Mouse (Mus musculus) midbrain, embryonic 11.5 days (tissue): ENCODE data around the gene Scube3. TPM values are rescaled to one million over a fixed set of nuclear protein-coding genes. Genes with fewer than 3 reads are reported as not detected.
A peak's percentile ranks its signal among the peaks of the same experiment; 100 is the strongest.

ENCODE experiments used
- ATAC-seq: fragments of 200-750 bp; cut with Nextera tagmentation; 2 replicates; pipeline ENCODE4 v1.8.0; 2017; ENCODE audit warnings: moderate TSS enrichment, moderate library complexity; ENCODE audit not compliant: low FRiP score
- DNase-seq: peaks from one replicate; pipeline ENCODE4 v3.0.0; 2015; ENCODE audit warnings: low spot score; ENCODE audit errors: missing footprints
- H3K27ac ChIP-seq: fragments of 300-500 bp; sonication (generic); 2 replicates; pipeline ENCODE4 v1.5.1; 2014; ENCODE audit warnings: low read depth, low read length
- H3K27me3 ChIP-seq: fragments of 300-500 bp; sonication (generic); 2 replicates; pipeline ENCODE4 v1.6.1; 2014; ENCODE audit warnings: mild to moderate bottlenecking, low read length, moderate library complexity, mixed read lengths; ENCODE audit not compliant: control insufficient read depth, insufficient read depth
- H3K36me3 ChIP-seq: fragments of 300-500 bp; sonication (generic); 2 replicates; pipeline ENCODE4 v1.6.1; 2014; ENCODE audit warnings: mild to moderate bottlenecking, low read length, moderate library complexity, mixed read lengths; ENCODE audit not compliant: control insufficient read depth, insufficient read depth
- H3K4me1 ChIP-seq: fragments of 300-500 bp; sonication (generic); 2 replicates; pipeline ENCODE4 v1.6.1; 2014; ENCODE audit warnings: low read length; ENCODE audit not compliant: control insufficient read depth, insufficient read depth
- H3K4me2 ChIP-seq: fragments of 300-500 bp; sonication (generic); 2 replicates; pipeline ENCODE4 v1.6.1; 2014; ENCODE audit warnings: mild to moderate bottlenecking, moderate library complexity
- H3K4me3 ChIP-seq: fragments of 300-500 bp; sonication (generic); 2 replicates; pipeline ENCODE4 v1.5.1; 2014; ENCODE audit warnings: low read depth, low read length
- H3K9ac ChIP-seq: fragments of 300-500 bp; sonication (generic); 2 replicates; pipeline ENCODE4 v1.6.1; 2014; ENCODE audit warnings: low read length
- H3K9me3 ChIP-seq: fragments of 300-500 bp; sonication (generic); 2 replicates; pipeline ENCODE4 v1.6.1; 2016; ENCODE audit warnings: low read length; ENCODE audit not compliant: control insufficient read depth
- WGBS: fragments of 180-500 bp; shearing (Covaris S2); extraction: QIAGEN DNeasy Blood & Tissue Kit; methylation state at CpG from one replicate; pipeline ENCODE4 v1.1.7; 2014; 5-methylcytosine and 5-hydroxymethylcytosine counted together
- polyA plus RNA-seq: library from polyadenylated mRNA; unstranded; fragments of >200 nt; fragmentation: Nextera tagmentation; extraction: Ambion mirVana; gene quantifications from 2 replicates; pipeline ENCODE4 v1.2.1, GENCODE M21; 2014

Gene Scube3
- polyA plus RNA-seq, 1 experiment from 2014 or later: 10.2 TPM

DNA sequence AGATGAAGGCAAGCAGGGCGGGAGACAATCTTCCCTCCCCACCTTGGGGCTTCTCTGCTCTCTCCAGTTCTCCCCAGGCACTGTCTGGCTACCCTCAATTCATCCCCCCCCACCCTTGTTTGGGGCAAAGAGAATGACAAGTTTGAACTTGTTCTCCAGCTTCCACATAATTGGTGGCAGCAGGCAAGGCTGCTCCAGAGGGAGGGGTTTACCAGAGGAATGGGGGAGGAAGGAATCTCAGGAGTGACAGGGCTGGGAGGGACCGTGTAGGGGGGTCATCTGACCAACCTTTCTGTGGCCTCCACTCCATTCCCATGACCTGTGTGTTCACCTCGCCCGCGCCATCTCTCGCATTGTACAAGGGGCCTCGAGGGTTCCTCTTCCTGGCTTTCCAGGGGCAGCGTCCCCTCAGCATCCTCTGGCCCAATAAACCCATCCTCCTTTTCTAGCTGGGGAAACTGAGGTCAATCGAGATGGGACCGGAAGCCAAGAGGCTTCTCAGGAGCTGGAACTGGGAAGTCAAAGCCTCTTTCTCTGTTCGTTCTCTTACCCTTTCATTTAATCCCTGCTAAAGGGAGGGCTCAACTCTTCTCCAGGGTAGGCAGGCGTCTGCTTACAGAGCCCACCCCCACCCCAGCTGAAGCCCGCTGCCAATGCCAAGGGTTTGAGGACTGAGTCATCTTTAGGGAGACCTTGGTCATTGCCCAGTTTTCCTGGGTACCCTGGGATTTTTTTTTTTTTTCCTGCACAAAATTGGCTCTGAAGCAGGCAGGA, 1.3 kb upstream of the Scube3 start:
- ATAC-seq: no peak
- H3K27me3 ChIP-seq: no peaks in the 10 kb centered on the region
- H3K9ac ChIP-seq: peak overlapping the region; percentile 93
- H3K4me3 ChIP-seq: no peak overlapping the region
- DNase-seq: peak; percentile 92
- no peaks in the 10 kb centered on the region for H3K36me3 ChIP-seq
- WGBS: 14% methylated on average over 13 of the region's 13 CpGs
- peak overlapping the region; percentile 97 for H3K27ac ChIP-seq
- peaks cover 43% of the 10 kb centered on the region for H3K4me1 ChIP-seq
- H3K4me2 ChIP-seq: no peak overlapping the region; the same call in none of the 2 replicates
- H3K9me3 ChIP-seq: no peaks in the 10 kb centered on the region

DNA sequence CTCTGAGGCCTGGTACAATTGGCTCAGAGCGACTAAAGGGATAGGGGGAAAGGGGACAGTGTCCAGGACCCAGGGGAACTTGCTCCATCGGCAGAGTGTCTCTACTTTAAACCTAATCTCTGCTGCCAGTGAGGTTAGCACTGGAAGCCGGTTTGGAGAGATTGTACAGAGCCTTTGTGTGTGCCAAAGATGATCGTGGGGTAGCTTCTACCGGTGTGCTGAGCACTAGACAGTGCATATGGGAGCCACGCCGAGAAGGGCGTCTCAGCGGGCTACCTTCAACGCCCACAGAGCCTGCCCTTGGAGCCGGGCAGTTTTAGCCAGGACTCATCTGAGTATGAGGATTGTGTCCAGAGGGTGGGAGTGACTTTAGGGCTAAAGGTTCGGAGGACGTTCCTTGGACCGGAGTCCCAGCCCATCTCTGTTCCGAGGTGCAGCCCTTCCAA, 713 bp upstream of the Scube3 start:
- peak; percentile 96 for DNase-seq

DNA sequence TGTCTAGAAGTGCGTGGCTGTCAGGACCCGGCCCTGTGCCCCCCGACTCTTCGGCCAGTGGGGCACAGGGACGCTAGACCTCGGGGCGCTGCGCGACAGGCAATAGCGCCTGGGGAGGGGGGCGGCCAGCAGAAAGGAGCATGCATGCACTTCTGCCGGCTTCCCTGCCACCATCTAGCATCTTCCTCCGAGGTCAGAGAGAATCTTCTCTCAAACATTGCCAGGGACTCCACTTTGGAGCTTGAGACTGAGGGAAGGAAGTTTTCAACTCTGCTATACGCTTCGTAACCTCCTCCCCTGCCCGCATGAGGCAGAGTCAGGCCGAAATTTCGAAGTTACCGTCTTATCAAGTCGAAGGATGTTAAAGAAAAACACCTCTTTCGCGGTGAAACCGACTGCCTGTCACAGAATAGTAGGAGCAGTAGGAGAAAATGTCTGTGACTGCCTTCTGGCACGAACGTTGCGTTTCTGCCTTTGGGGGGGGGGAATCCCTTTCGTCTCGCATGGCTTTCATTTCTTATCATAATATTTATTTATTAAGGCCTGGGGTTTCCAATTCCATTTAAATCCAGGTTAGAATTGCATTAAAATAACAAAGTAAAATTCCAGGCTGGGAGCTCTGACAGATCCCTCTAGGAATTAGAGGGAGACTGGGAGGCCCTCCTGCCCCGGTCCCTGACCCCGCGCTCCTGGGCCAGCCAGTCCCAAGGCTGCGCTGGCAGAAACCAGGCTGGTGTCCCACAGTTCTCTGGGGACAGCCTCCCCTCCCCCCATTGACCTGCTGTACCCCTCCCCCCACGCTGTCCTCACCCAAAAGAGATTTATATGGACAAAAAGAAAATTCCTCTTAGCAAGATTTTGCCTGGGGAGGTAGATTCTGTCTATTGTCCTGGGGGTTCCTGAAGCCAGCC, 1.0 kb downstream of the Scube3 start:
- no peaks in the 10 kb centered on the region for H3K9me3 ChIP-seq
- no peaks in the 10 kb centered on the region for H3K36me3 ChIP-seq
- DNase-seq (peak; percentile 94), ATAC-seq (no peak; the same call in 1 of the 2 replicates)
- H3K27ac ChIP-seq: peak overlapping the region; percentile 97
- H3K4me1 ChIP-seq: peaks cover 59% of the 10 kb centered on the region
- H3K27me3 ChIP-seq: no peaks in the 10 kb centered on the region
- peak overlapping the region; percentile 90 for H3K4me2 ChIP-seq
- 0% methylated on average over 33 of the region's 33 CpGs for WGBS
- H3K4me3 ChIP-seq: peak overlapping the region; percentile 83
- peak overlapping the region; percentile 93 for H3K9ac ChIP-seq

More for the DNA sequence above, 713 bp upstream of the Scube3 start:
- Histone ChIP-seq H3K4me3 (peak overlapping the region; percentile 83), H3K27ac (peak overlapping the region; percentile 97), H3K27me3 (no peaks in the 10 kb centered on the region), H3K9me3 (no peaks in the 10 kb centered on the region), H3K9ac (peak overlapping the region; percentile 93), H3K36me3 (no peaks in the 10 kb centered on the region), H3K4me1 (peaks cover 49% of the 10 kb centered on the region), H3K4me2 (peak overlapping the region; percentile 90)
- peak; percentile 39 for ATAC-seq
- under 1% methylated on average over 15 of the region's 15 CpGs for WGBS

DNA sequence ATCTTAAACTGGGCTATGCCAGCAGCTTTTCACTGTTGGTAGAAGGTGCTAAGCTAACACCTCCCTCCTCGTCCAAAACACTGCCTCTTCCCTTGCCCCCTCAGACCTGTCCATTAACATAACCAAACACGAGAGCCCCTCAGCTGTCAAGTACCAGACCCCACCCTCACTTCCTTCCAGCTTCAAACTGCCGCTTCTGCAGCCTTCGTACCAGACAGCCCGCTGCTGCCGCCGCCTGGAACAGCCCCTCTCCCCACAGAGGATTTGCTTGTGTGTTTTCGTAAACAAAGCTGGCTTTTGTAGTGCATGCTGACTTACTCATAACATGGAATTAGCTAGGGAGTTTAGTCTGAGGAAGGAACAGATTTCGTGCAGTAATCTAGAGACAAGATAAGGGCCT, 1.8 kb downstream of the Scube3 start:
- Histone ChIP-seq H3K36me3 (no peaks in the 10 kb centered on the region), H3K27me3 (no peaks in the 10 kb centered on the region), H3K27ac (peak overlapping the region; percentile 6; the same call in 1 of the 2 replicates), H3K4me3 (peak overlapping the region; percentile 83), H3K9ac (peak overlapping the region; percentile 46), H3K4me1 (peaks cover 59% of the 10 kb centered on the region), H3K4me2 (peak overlapping the region; percentile 90), H3K9me3 (no peaks in the 10 kb centered on the region)
- 1% methylated on average over 9 of the region's 9 CpGs for WGBS
- ATAC-seq (no peak), DNase-seq (peak; percentile 88)

DNA sequence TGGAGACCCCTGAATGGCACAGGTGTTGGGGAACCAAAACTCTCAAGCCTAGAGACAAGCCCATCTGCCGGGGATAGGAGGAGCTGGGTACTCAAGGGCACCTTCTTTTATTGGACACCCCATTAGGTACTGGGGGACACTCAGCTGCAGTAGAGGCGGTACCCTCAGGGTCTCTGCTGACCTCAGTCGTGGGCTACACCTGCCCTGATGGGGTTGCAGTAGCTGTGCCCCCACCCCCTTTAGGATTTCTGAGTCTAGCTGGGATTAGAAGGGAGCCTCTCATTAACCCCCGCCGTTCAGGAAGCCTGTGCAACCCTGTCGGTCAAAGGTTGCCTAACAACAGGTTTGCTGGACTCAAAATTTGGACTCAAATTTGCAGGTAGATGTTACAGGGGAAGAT, 2.3 kb downstream of the Scube3 start:
- peak overlapping the region; percentile 90 for H3K4me2 ChIP-seq
- no peaks in the 10 kb centered on the region for H3K36me3 ChIP-seq
- H3K9me3 ChIP-seq: no peaks in the 10 kb centered on the region
- H3K27ac ChIP-seq: peak overlapping the region; percentile 6; the same call in 1 of the 2 replicates
- H3K27me3 ChIP-seq: no peaks in the 10 kb centered on the region
- H3K4me3 ChIP-seq: peak overlapping the region; percentile 83
- peaks cover 61% of the 10 kb centered on the region for H3K4me1 ChIP-seq
- 1% methylated on average over 6 of the region's 6 CpGs for WGBS
- ATAC-seq (no peak), DNase-seq (peak; percentile 91)
- H3K9ac ChIP-seq: peak overlapping the region; percentile 46

DNA sequence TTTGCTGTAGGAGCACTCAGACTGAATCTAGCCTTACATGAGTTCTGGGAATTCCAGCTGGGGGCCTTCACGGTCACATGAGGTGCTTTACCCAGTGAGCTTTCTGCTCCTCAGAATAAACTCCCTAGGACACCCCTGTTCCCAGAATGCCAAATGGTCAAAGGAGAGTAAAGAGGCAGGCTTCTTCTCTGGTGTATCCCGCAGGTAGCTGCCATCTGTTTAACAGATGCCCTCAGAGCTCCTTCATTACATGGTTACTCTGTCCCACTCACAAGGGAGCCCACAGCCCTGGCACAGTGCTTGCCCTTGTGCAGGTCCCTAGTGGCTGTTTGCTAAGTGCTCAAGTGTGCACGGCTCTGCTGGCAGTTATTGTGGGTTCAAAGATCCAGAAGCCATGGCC, 6.3 kb downstream of the Scube3 start:
- no peak overlapping the region for H3K4me2 ChIP-seq
- WGBS: 83% methylated on average over 3 of the region's 3 CpGs
- no peak overlapping the region for H3K9ac ChIP-seq
- H3K9me3 ChIP-seq: no peaks in the 10 kb centered on the region
- DNase-seq: no peak
- H3K4me1 ChIP-seq: peaks cover 40% of the 10 kb centered on the region
- no peaks in the 10 kb centered on the region for H3K27me3 ChIP-seq
- no peak overlapping the region for H3K4me3 ChIP-seq
- H3K36me3 ChIP-seq: no peaks in the 10 kb centered on the region
- ATAC-seq: no peak
- H3K27ac ChIP-seq: no peak overlapping the region

DNA sequence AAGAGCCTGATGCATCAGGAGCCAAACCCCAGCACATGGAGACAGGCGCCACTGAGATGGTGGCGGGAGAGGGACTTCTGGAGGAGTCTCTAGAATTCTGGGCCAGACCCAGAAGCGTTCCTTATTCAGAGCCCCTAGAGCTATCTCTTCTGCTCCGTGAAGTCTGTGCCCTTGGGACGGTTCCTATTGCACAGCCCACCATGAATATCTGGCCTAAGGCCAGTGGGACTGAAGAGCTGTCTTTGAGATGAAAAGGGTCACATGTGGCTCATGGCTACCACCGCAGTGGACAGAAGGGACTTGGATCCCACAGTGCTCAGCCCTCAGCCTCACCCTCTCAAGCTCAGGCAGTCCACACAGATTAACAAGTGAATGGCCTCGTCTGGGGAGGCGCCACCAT, 7.8 kb downstream of the Scube3 start:
- Histone ChIP-seq H3K36me3 (0 out of 2 replicates have a peak, but pooled peaks cover 2% of the 10 kb centered on the region), H3K27me3 (no peaks in the 10 kb centered on the region), H3K4me1 (peaks cover 27% of the 10 kb centered on the region), H3K4me2 (no peak overlapping the region), H3K4me3 (no peak overlapping the region), H3K9me3 (no peaks in the 10 kb centered on the region), H3K27ac (no peak overlapping the region), H3K9ac (no peak overlapping the region)
- no peak for DNase-seq
- 74% methylated on average over 8 of the region's 8 CpGs for WGBS
- ATAC-seq: no peak

DNA sequence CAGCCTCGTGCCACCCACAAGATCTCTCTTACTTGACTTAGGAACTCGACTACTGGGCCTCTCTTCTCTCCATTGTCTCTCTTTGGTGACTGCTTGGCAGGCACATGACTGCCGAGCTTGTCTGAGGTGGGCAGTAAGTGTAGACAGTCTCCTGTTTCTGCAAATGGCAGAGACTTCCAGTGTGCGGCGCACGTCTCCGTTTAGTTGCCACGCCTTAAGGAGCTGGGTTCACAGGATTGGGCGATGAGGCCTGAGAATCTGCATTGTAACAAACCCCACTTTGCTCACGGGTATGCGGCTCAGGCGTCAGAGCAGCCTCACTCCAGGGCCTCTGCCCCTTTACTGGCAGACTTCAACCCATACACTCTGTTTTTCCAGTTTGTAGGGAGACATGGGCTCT, 8.5 kb downstream of the Scube3 start:
- H3K36me3 ChIP-seq: 0 out of 2 replicates have a peak, but pooled peaks cover 3% of the 10 kb centered on the region
- no peak overlapping the region for H3K4me3 ChIP-seq
- H3K27me3 ChIP-seq: no peaks in the 10 kb centered on the region
- no peak for DNase-seq
- ATAC-seq: no peak
- no peak overlapping the region for H3K27ac ChIP-seq
- no peak overlapping the region for H3K9ac ChIP-seq
- peaks cover 20% of the 10 kb centered on the region for H3K4me1 ChIP-seq
- 71% methylated on average over 12 of the region's 12 CpGs for WGBS
- H3K9me3 ChIP-seq: no peaks in the 10 kb centered on the region
- H3K4me2 ChIP-seq: no peak overlapping the region
